Mouse (Mus musculus): ENCODE measurements around the gene Nat8. TPM values are rescaled to one million over a fixed set of nuclear protein-coding genes. Genes with fewer than 3 reads are reported as not detected.
"Not testable (repeated sequence)": the region's sequence is repeated elsewhere in the genome, so short reads cannot be mapped to it uniquely, and the experiment has no call there.

The Nat8 gene
- polyA plus RNA-seq, 1 experiment from 2014 or later = 0.94 TPM

DNA sequence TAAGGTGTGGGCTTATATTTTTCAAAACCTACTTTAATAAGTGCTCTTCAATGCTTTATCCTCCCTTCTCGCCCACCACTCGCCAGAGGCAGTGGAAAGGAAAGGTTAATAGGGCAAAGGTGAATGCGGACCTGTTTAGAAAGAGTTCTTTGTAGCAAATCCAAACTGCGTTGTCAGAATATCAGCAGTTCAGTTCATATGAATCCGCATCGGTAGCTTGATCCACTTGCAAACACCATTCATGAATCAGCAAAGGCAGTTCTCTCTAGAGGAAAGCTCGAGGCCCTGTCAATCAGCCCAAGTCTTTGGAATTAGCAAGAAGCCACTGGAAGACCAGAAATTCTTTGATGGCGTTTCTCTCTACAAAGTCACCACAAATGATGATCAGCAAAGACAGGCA is 6.8 kb upstream of the Nat8 start:
- no peak overlapping the region for H3K9ac ChIP-seq (ENCODE audit: low read length)
- no peaks in the 10 kb centered on the region for H3K4me1 ChIP-seq (ENCODE audit: control insufficient read depth, insufficient read depth, low read length)
- WGBS = 65% methylated on average over 8 of the region's 8 CpGs
- H3K27ac ChIP-seq (ENCODE audit: low read length) = no peak overlapping the region
- no peaks in the 10 kb centered on the region for H3K27me3 ChIP-seq (ENCODE audit: control insufficient read depth, insufficient read depth, low read length)
- H3K4me3 ChIP-seq (replicated peaks; ENCODE audit: low read length) = no peak overlapping the region
- no peak overlapping the region for H3K4me2 ChIP-seq (ENCODE audit: low read depth, low read length)
- no peaks in the 10 kb centered on the region for H3K9me3 ChIP-seq (replicated peaks; ENCODE audit: control insufficient read depth, low read length)
- H3K36me3 ChIP-seq (ENCODE audit: control insufficient read depth, insufficient read depth, low read length) = no peaks in the 10 kb centered on the region
- no peak for ATAC-seq (ENCODE audit: insufficient read depth, low FRiP score)

DNA sequence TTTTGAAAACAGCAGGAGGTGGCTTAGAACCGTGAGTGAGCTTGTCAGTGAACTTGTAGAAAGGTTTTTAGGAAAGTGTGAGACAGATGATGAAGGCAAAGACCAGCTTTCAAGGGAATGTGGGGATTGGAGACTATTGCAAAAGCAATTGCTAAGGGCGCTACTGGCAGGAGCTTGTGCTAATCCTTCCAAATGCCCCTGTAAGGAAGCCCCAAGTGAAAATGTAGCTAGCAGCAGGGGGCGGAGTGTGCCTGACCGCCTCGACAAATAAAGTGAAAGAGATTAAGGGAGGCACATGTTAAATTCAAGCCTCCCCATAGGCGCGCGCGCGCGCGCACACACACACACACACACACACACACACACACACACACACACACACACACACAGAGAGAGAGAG is 5.4 kb upstream of the Nat8 start:
- 0 out of 2 replicates have a peak, but pooled peaks have one; percentile 60 for ATAC-seq (ENCODE audit: insufficient read depth, low FRiP score)
- H3K27me3 ChIP-seq (ENCODE audit: control insufficient read depth, insufficient read depth, low read length) = not testable (repeated sequence)

DNA sequence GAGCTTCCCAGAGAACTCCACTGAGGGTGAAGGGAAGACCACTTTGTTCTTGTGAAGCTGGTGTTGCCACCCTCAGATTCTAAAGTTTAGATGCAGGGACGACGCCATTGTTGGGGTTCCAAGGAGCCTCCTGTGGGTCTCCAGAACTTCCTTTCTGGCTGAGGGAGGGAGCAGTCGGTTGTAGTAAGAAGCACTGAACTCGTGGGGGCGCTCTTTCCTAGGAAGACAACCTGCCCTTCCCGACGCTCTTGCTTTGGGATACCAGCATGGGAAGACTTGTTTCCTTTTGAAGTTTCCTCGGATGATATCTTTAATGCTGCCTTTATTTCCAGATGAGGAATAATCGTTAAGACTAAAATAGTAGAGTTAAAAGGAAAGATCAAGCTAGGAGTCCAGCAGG is 4.9 kb upstream of the Nat8 start:
- 23% methylated on average over 8 of the region's 9 CpGs for WGBS
- not testable (repeated sequence) for H3K9me3 ChIP-seq (replicated peaks; ENCODE audit: control insufficient read depth, low read length); H3K27ac ChIP-seq (ENCODE audit: low read length); H3K36me3 ChIP-seq (ENCODE audit: control insufficient read depth, insufficient read depth, low read length); ATAC-seq (ENCODE audit: insufficient read depth, low FRiP score); H3K9ac ChIP-seq (ENCODE audit: low read length); H3K27me3 ChIP-seq (ENCODE audit: control insufficient read depth, insufficient read depth, low read length); H3K4me3 ChIP-seq (replicated peaks; ENCODE audit: low read length); H3K4me1 ChIP-seq (ENCODE audit: control insufficient read depth, insufficient read depth, low read length)
- H3K4me2 ChIP-seq (ENCODE audit: low read depth, low read length) = peak overlapping the region; percentile 34; the same call in 1 of the 2 replicates

More for the DNA sequence above, 5.4 kb upstream of the Nat8 start:
- H3K9ac ChIP-seq (ENCODE audit: low read length); H3K4me1 ChIP-seq (ENCODE audit: control insufficient read depth, insufficient read depth, low read length); H3K36me3 ChIP-seq (ENCODE audit: control insufficient read depth, insufficient read depth, low read length); H3K9me3 ChIP-seq (replicated peaks; ENCODE audit: control insufficient read depth, low read length); H3K27ac ChIP-seq (ENCODE audit: low read length); H3K4me3 ChIP-seq (replicated peaks; ENCODE audit: low read length): not testable (repeated sequence)
- WGBS = 11% methylated on average over 12 of the region's 12 CpGs
- peak overlapping the region; percentile 34 for H3K4me2 ChIP-seq (ENCODE audit: low read depth, low read length)

DNA sequence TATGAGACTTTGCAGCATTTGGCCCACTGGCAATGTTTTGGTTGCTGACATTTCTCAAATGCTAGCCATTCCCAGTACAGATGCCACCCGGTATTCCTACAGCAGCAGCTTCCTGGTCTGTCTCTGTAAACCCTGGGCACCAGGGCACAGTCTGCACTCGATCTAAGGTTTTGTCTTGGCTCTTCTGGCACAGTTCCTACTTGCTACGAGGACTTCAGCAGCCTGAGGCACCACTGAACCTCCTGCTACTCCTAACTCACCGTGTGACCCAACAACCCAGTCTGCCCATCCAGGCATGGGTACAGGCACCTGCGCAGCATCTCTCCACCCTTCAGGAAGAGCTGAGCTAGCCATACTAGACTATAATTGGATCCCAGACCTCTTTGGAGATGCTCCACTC is 4.2 kb upstream of the Nat8 start:
- WGBS = 75% methylated on average over 5 of the region's 5 CpGs
- not testable (repeated sequence) for H3K4me3 ChIP-seq (replicated peaks; ENCODE audit: low read length); H3K4me2 ChIP-seq (ENCODE audit: low read depth, low read length); ATAC-seq (ENCODE audit: insufficient read depth, low FRiP score); H3K4me1 ChIP-seq (ENCODE audit: control insufficient read depth, insufficient read depth, low read length); H3K27ac ChIP-seq (ENCODE audit: low read length); H3K9me3 ChIP-seq (replicated peaks; ENCODE audit: control insufficient read depth, low read length); H3K36me3 ChIP-seq (ENCODE audit: control insufficient read depth, insufficient read depth, low read length); H3K9ac ChIP-seq (ENCODE audit: low read length); H3K27me3 ChIP-seq (ENCODE audit: control insufficient read depth, insufficient read depth, low read length)

DNA sequence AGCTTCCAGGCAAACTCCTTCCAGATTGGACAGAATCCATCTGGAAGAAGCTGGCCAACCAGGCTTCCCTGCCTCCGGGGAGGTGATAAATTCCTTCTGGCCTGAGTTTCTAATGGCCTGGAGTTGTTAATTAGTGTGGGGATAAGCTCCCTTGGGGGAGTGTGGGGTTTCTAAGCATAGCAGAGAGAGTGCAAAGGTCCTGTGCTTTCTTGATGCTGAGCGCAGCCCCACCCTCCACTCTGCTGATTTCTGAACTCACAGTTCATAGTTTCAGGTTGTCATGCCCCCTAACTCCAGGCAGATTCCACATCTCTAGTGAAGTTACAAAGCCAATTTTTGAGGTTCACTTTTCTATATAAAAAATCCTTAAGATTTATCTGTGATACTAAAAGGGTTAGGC is 3.2 kb upstream of the Nat8 start:
- H3K9me3 ChIP-seq (replicated peaks; ENCODE audit: control insufficient read depth, low read length); H3K4me2 ChIP-seq (ENCODE audit: low read depth, low read length); H3K27ac ChIP-seq (ENCODE audit: low read length); H3K4me1 ChIP-seq (ENCODE audit: control insufficient read depth, insufficient read depth, low read length); ATAC-seq (ENCODE audit: insufficient read depth, low FRiP score); H3K9ac ChIP-seq (ENCODE audit: low read length); H3K27me3 ChIP-seq (ENCODE audit: control insufficient read depth, insufficient read depth, low read length); H3K4me3 ChIP-seq (replicated peaks; ENCODE audit: low read length); H3K36me3 ChIP-seq (ENCODE audit: control insufficient read depth, insufficient read depth, low read length): not testable (repeated sequence)
- WGBS = 48% methylated on average over 1 of the region's 2 CpGs

DNA sequence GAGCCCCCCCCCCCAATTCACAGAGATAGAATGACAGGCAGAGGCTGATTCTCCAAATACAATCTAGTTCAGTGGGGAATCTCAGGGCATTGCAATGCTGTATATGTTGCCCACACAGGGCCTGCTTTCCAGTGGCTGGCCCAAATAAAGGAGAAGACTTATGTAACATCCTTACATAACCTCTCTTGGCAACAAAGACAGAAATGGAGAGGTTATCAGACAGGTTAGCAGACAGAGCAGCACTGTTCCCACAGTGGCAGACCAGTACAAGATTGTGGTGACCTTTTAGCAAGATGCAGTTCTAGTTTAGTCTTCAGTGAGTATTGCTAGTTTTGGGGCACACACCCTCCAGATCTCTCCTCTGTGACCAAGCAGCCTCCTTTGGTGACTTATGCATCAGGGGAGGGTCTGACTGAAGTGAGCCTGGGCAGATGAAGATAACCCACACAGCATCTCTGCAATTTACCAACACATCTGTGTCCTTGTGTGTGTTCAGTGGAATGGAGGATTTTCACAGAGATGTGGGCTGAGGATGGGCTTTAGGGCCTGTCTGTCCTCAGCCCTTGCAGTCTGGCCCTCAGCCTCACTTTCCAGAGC is 2.7 kb upstream of the Nat8 start:
- H3K4me3 ChIP-seq (replicated peaks; ENCODE audit: low read length); H3K27me3 ChIP-seq (ENCODE audit: control insufficient read depth, insufficient read depth, low read length); H3K36me3 ChIP-seq (ENCODE audit: control insufficient read depth, insufficient read depth, low read length); H3K9me3 ChIP-seq (replicated peaks; ENCODE audit: control insufficient read depth, low read length); H3K9ac ChIP-seq (ENCODE audit: low read length); ATAC-seq (ENCODE audit: insufficient read depth, low FRiP score); H3K4me2 ChIP-seq (ENCODE audit: low read depth, low read length); H3K4me1 ChIP-seq (ENCODE audit: control insufficient read depth, insufficient read depth, low read length); H3K27ac ChIP-seq (ENCODE audit: low read length): not testable (repeated sequence)

DNA sequence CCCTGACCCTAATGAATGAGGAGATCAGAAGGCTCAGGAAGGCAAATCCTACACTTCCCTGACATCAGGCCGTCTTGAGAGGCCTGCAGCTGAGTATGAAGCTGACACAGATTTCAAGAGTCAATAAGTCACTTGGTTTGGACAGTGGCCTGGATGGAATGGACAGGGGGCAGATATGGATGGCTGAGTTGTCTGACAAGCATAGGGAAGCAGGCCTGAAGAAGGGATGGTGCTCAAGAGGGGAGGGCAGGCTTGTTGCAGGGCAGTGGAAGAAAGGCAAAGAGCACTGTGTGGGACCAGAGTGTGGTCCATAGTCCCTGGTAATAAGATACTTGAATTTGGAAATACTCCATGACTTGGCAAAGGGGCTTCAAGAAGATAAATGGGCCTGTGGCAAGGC is 2.4 kb downstream of the Nat8 start:
- Histone ChIP-seq H3K9ac (ENCODE audit: low read length) (no peak overlapping the region), H3K9me3 (replicated peaks; ENCODE audit: control insufficient read depth, low read length) (no peaks in the 10 kb centered on the region), H3K27ac (ENCODE audit: low read length) (no peak overlapping the region), H3K27me3 (ENCODE audit: control insufficient read depth, insufficient read depth, low read length) (no peaks in the 10 kb centered on the region), H3K36me3 (ENCODE audit: control insufficient read depth, insufficient read depth, low read length) (no peaks in the 10 kb centered on the region), H3K4me3 (replicated peaks; ENCODE audit: low read length) (no peak overlapping the region), H3K4me1 (ENCODE audit: control insufficient read depth, insufficient read depth, low read length) (no peaks in the 10 kb centered on the region), H3K4me2 (ENCODE audit: low read depth, low read length) (no peak overlapping the region)
- 50% methylated on average over 1 of the region's 1 CpGs for WGBS
- ATAC-seq (ENCODE audit: insufficient read depth, low FRiP score) = no peak

DNA sequence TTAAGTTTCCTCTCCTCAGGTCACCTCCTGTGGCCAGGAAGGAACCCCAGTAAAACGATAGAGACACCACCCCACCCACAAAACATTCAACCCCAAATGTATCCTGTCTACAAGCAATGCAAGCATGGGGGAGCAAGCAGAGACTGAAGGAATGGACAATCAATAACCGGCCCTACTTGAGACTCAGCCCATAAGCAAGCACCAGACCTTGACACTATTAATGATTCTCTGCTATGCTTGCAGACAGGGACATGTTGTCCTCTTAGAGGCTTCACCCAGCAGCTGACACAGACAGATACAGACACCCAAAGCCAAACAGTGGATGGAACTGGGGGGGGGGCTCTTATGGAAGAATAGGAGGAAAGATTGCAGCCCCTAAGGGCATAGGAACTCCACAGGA is 6.0 kb downstream of the Nat8 start:
- WGBS = 88% methylated on average over 2 of the region's 2 CpGs
- H3K4me1 ChIP-seq (ENCODE audit: control insufficient read depth, insufficient read depth, low read length) = no peaks in the 10 kb centered on the region

DNA sequence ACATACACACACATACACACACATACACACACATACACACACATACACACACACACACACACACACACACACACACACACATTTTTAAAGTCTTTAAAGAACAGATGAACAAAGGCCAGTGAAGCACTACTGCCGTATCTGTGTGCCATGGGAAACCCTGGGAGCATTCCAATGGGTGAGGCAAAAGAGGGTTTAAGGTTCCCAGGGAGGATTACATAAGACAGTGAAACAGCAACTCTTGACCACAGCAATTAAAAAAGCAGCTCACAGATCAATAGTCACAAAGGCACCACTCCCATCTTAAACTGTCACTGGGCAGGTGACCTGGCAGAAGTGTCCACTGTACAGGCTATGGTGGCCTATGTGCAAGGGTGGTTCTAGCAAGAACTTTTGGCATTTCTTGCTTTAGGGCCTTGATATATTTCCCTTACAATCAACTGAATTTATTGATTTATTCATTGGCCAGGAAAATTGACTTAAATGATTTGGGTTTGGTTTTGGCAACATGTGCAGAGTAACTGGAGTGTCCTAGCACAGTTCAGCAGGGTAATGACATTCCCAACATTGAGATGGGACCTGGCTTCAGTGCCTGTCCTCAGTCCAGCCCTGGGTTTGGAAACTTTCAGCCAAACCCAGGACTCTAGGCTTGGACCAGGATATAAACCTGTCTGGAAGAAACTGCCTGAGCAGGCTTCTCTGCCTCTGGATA is 8.3 kb downstream of the Nat8 start:
- Histone ChIP-seq H3K27me3 (ENCODE audit: control insufficient read depth, insufficient read depth, low read length) (no peaks in the 10 kb centered on the region), H3K27ac (ENCODE audit: low read length) (no peak overlapping the region), H3K9ac (ENCODE audit: low read length) (no peak overlapping the region), H3K4me1 (ENCODE audit: control insufficient read depth, insufficient read depth, low read length) (no peaks in the 10 kb centered on the region), H3K4me3 (replicated peaks; ENCODE audit: low read length) (no peak overlapping the region), H3K9me3 (replicated peaks; ENCODE audit: control insufficient read depth, low read length) (no peaks in the 10 kb centered on the region), H3K36me3 (ENCODE audit: control insufficient read depth, insufficient read depth, low read length) (no peaks in the 10 kb centered on the region), H3K4me2 (ENCODE audit: low read depth, low read length) (no peak overlapping the region)
- WGBS = 97% methylated on average over 1 of the region's 1 CpGs
- ATAC-seq (ENCODE audit: insufficient read depth, low FRiP score) = no peak

More for the DNA sequence above, 6.0 kb downstream of the Nat8 start:
- Histone ChIP-seq H3K9ac (ENCODE audit: low read length) (no peak overlapping the region), H3K27me3 (ENCODE audit: control insufficient read depth, insufficient read depth, low read length) (no peaks in the 10 kb centered on the region), H3K4me2 (ENCODE audit: low read depth, low read length) (no peak overlapping the region), H3K4me3 (replicated peaks; ENCODE audit: low read length) (no peak overlapping the region), H3K9me3 (replicated peaks; ENCODE audit: control insufficient read depth, low read length) (no peaks in the 10 kb centered on the region), H3K36me3 (ENCODE audit: control insufficient read depth, insufficient read depth, low read length) (no peaks in the 10 kb centered on the region), H3K27ac (ENCODE audit: low read length) (no peak overlapping the region)
- no peak for ATAC-seq (ENCODE audit: insufficient read depth, low FRiP score)
